Mouse (Mus musculus) lung, postnatal 14 days (tissue): ENCODE results near the gene Arhgef9.
A peak's percentile ranks its signal among the peaks of the same experiment; 100 is the strongest.

Experiments used
- DNase-seq: peaks from one replicate; pipeline ENCODE4 v3.0.0; 2021

Gene Arhgef9

DNA sequence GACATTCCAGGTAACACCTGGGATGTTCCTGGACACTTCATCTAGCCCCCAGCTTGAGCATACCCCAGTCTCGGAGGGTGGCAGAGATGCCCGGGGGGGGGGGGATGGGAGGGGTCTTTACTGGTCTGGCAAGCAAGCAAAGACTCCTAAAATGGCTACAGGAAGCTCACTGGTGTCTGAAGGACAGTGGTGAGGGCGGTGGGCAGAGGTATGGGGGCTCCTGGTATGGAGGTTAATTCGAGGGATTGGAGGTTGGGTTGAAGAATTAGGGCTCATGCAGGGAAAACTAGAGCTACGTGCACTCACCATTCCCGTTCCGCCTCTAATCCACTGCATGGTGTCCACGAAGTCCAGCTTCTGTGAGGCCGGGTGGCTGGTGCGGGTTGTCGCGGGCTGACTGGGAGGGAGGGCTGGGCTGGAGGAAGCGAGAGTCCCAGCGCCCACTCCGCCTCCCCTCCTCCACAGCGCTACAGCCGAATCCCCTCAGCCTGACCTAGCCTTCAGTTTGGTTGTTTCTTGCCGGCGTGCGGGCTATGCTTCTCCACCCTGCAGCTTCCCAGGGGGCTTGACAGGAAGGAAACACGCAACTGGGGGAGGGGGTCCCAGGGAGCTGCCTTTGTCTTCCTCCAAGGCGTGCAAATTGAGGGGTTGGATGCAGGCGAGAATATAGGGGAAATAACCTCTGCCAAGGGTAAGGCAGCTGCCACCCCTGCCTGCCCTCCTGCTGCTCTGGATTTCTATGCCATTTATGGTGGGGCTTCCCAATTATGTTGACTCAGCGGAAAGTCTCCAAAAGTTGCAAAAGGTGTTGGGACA, at the start of gene Arhgef9:
Gene Arhgef9, minus strand, starts transcription at position 753 of the 816 bp plus-strand sequence.
- peak; percentile 3 for DNase-seq

- DNase-seq: no peak
Observed at GRCm38 (mm10) chrX:95238896-95239295, 42.2 kb upstream of the Arhgef9 start.

GRCm38 (mm10) chrX:95195363-95196103, 1.1 kb downstream of the Arhgef9 start:
- no peak for DNase-seq

DNA sequence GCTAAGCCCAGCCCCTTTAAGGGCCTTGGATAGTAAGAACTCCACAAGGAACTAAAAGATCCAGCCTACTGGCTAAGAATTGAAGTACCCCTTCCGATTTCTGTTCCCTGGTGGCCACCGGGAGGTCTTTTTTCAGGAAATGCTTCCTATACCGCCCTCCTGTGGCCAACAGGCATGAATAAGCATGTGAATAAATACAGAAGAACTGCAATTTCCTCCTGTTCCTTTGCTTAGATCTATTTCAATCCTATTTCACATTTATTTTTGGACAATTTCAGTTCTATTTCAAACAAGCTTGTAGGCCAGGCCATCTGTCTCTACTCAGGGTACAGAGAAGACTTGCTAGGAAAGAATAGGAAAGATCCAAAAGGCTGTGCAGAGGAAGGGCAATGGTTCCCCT, 20.7 kb downstream of the Arhgef9 start:
- DNase-seq: peak; percentile 57

DNA sequence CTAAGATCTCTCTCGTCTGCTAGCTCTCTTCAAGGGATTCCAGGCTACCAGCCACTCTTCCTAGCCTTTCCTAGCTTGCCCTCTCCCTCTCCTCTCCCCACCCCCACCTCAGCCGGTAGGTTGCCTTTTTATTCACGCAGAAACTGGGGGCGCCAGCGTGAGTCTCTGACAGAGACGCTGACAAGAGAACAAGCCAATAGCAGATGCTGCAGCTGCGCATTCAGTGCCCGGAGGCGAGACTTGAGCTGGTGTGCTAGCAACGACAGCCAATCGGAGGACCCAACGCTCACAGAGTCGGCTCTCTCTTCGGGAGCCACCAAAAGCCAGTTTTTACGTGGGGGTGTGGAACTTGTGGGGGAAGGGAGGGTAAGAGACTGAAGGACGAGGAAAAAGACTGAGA, 30.3 kb downstream of the Arhgef9 start:
- peak; percentile 76 for DNase-seq

- peak; percentile 0 for DNase-seq
Observed at GRCm38 (mm10) chrX:95165671-95166127, 31.0 kb downstream of the Arhgef9 start.

GRCm38 (mm10) chrX:95164140-95164539, 32.5 kb downstream of the Arhgef9 start:
- no peak for DNase-seq

- DNase-seq: no peak
Observed at GRCm38 (mm10) chrX:95163452-95163851, 33.2 kb downstream of the Arhgef9 start.

DNA sequence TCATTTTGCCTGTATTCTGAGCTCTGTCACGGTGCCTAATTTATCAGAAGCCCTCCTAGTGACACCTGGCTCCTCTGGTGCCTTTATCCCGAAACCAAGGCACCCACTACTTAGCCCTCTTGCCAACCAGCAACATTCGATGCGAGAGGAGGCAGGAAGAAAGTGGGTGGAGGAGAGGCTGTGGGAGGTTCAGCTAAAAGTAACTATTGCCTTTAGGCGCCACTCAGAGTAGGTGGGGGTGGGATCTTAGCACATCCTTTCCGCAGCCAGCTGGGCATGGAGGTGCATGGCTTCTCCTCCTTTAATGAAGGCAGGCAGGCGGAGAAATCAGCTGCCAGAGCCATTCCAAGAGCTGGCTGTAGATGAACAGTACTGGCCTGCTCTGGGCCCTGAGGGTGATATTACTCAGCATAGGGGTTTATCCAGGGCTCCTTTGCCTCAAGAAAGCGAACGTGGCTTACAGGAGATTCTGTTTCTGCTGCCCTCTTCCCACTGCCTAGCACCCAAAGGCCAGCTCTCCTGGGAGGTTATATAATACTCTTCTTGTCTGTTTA, 39.7 kb downstream of the Arhgef9 start:
- no peak for DNase-seq

DNA sequence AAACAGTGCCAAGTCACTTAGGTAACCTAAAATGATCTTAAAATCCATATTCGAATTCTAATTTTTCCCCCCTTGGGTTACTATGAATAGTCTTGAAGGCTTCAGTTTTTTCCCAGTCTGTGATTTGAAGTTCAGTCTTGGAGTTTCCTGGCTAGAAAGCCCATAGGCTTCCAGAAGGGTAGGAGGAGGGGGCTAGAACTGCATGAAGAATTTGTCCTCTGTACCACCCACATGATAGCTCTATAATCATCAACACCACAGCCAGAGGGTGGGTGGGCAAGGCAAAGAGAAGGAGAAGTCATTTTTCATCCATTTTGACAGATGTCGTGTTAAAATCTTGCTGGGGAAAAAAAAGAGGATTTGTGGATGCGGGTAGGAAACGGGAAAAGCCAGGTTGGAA, 58.0 kb downstream of the Arhgef9 start:
- no peak for DNase-seq

GRCm38 (mm10) chrX:95133502-95133901, 63.2 kb downstream of the Arhgef9 start:
- no peak for DNase-seq

DNA sequence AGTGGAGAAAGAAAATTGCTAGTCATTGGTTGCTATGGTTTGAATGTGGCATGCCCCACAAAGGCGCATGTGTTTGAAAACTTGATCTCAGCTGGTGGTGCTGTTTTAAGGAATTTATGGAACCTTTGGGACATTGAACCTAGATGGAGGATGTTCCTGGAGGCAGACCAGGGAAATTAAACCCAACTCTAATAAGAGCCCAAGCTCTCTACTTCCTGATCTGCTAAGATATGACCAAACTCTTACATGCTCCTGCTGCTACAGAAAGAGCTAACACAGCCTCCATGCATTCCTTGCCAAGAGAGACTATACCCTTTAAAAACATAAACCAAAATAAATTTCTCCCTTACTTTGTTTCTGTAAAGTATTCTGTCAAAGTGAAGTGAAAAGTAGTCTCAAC, 63.7 kb downstream of the Arhgef9 start:
- DNase-seq: no peak

GRCm38 (mm10) chrX:95131783-95132182, 64.9 kb downstream of the Arhgef9 start:
- DNase-seq: no peak

- no peak for DNase-seq
Observed at GRCm38 (mm10) chrX:95123462-95123861, 73.2 kb downstream of the Arhgef9 start.

- DNase-seq: no peak
Observed at GRCm38 (mm10) chrX:95104361-95104760, 92.3 kb downstream of the Arhgef9 start.

- no peak for DNase-seq
Observed at GRCm38 (mm10) chrX:95087674-95088073, 109.0 kb downstream of the Arhgef9 start.

- DNase-seq: peak; percentile 0
Observed at GRCm38 (mm10) chrX:95077013-95077699, 119.5 kb downstream of the Arhgef9 start.

DNA sequence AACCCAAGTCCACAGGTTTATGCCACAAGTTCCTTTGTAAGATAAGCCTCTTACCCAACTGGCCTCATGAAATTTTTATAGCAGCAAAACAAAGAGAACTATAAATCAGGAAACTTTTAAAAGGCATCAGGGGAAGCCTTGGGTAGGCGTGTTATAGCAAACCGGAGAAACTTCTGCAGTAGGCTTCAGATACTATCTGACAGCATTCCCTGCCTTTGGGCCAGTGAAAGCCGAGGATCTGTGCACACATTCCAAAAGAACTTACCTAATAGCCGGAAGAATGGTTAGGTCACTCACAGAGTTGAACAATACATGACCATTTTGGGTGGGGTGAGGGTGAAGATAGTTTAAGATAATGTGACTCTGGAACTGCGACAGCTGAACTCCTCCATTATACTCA, 168.7 kb downstream of the Arhgef9 start:
- no peak for DNase-seq

DNA sequence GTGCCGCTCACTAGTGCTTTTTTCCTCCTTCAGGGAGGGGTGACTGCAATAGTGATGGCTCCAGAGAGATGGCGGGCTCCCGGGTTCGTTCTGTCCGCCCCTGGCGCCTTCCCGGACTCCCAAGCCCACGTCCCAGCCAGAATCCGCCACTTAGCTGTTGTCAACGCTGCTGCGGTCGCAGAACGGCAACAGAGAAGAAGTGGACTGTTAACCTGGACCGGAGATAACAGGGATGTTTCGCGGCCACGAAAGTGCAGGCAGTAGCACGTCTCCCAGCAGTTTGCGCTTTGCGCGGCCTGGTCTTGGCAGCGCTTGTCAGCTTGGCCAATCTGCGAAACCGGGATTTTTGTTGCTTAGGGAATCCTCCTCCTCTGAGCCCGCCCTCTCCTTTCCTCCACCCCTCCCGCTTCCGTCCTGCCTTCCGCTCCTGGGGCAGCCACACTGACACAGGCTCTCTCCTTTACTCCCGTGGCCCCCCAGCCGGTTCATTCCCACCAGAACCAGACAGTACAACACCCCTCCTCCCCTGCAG, 170.2 kb downstream of the Arhgef9 start, which contains the start of gene Spin4:
Gene Spin4, minus strand, starts transcription at position 322 of the 532 bp plus-strand sequence.
- peak; percentile 69 for DNase-seq

- DNase-seq: no peak
Observed at GRCm38 (mm10) chrX:95025779-95026360, 170.8 kb downstream of the Arhgef9 start.

DNA sequence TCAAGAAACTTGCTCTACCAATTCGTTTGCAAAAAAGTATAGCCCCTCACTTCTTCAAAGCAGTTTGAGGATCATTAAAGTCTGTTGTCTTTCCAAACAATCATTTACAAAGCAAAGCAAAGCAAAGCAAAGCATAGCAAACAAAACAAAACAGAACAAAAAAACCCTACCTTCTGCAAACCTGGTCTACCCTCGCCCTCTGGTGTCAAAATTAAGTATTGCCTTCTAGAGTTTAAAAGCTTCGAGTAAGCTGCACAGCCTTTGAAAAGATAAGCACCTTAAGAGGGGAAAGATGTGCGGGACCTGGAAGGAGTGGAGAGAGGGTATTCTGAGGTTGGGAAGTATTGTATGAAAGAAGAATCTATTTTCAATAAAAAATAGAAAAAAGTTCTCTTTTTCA, 184.6 kb downstream of the Arhgef9 start:
- peak; percentile 16 for DNase-seq
